Mouse (Mus musculus) left cerebral cortex, postnatal 36 days (tissue): ENCODE data around the gene Trpv4. TPM values are rescaled to one million over a fixed set of nuclear protein-coding genes. Genes with fewer than 3 reads are reported as not detected.

Experiments
- DNase-seq, 2 experiments: peaks; one replicate each; pipeline ENCODE4 v3.0.0; 2021 to 2022; ENCODE audit warnings: low spot score in 2 of 2, mixed read lengths in 1 of 2
- intact Hi-C: fragments of 180-260 bp; cut with DNase I; formaldehyde crosslinking; loops from one replicate; pipeline ENCODE4 v1.15.1; 2025
- total RNA-seq, 2 experiments: library from RNA; stranded (reverse); gene quantifications; 2 replicates each; pipeline ENCODE4 v1.2.3; 2021

The Trpv4 gene
- total RNA-seq, 2 experiments from 2014 or later: 1.5 to 2.6 TPM

GRCm38 (mm10) chr5:114575530-114575929 lies 82.7 kb downstream of the Trpv4 start:
- no peak for DNase-seq
- intact Hi-C loops: no loop called here

GRCm38 (mm10) chr5:114575010-114575409 lies 83.2 kb downstream of the Trpv4 start:
- no peak for DNase-seq
- intact Hi-C loops: no loop called here

GRCm38 (mm10) chr5:114573920-114574628 lies 84.1 kb downstream of the Trpv4 start:
- intact Hi-C loops: no loop called here
- DNase-seq: no peak

- DNase-seq: no peak
- intact Hi-C loops: no loop called here
Measured at GRCm38 (mm10) chr5:114572997-114573396, 85.2 kb downstream of the Trpv4 start.

Other genes starting within 250 kb of the Trpv4 start
- 10 to 100 TPM; 19.6 to 22.4 TPM for gene Mmab, start 214.4 kb downstream of the Trpv4 start, total RNA-seq
- 10 to 100 TPM; 23.8 to 30.0 TPM for gene Mvk, start 214.2 kb downstream of the Trpv4 start, total RNA-seq
- 10 to 100 TPM in 1 of 2 experiments, 1 to 10 TPM in 1; 10.0 to 12.6 TPM for gene Fam222a, start 90.4 kb downstream of the Trpv4 start, total RNA-seq
- gene Gltp, start 32.6 kb upstream of the Trpv4 start, total RNA-seq: 10 to 100 TPM; 24.3 to 32.4 TPM
- 10 to 100 TPM in 1 of 2 experiments, 1 to 10 TPM in 1; 8.6 to 15.5 TPM for gene Tchp, start 49.3 kb upstream of the Trpv4 start, total RNA-seq
- gene Ankrd13a, start 116.3 kb upstream of the Trpv4 start, total RNA-seq: 10 to 100 TPM; 34.7 to 35.4 TPM
- gene Git2, start 117.1 kb upstream of the Trpv4 start, total RNA-seq: 10 to 100 TPM; 32.0 to 46.1 TPM
- gene 1500011B03Rik, start 165.0 kb upstream of the Trpv4 start, total RNA-seq: 100 to 1,000 TPM; 169 to 176 TPM
- gene 4930519G04Rik, start 195.2 kb upstream of the Trpv4 start, total RNA-seq: not detected
- gene Gm9936, start 200.3 kb upstream of the Trpv4 start, total RNA-seq: 1 to 10 TPM in 1 of 2 experiments, under 1 TPM in 1; 1.00 to 1.0 TPM
- 1 to 10 TPM; 1.2 to 3.3 TPM for gene Oasl2, start 238.5 kb upstream of the Trpv4 start, total RNA-seq